Mouse (Mus musculus) midbrain, embryonic 12.5 days (tissue): ENCODE measurements around the gene Acsl1. TPM values are rescaled to one million over a fixed set of nuclear protein-coding genes. Genes with fewer than 3 reads are reported as not detected.

Source experiments
- ATAC-seq: fragments of 200-750 bp; cut with Nextera tagmentation; 2 replicates; pipeline ENCODE4 v1.8.0; 2017; ENCODE audit warnings: low read depth, moderate TSS enrichment, moderate library complexity; ENCODE audit not compliant: low FRiP score
- H3K27ac ChIP-seq: fragments of 300-500 bp; sonication (generic); replicated peaks from 2 replicates; pipeline ENCODE4 v1.5.1; 2016; ENCODE audit warnings: mild to moderate bottlenecking
- H3K27me3 ChIP-seq: fragments of 300-500 bp; sonication (generic); 2 replicates; pipeline ENCODE4 v1.6.1; 2016; ENCODE audit warnings: mild to moderate bottlenecking
- H3K36me3 ChIP-seq: fragments of 300-500 bp; sonication (generic); 2 replicates; pipeline ENCODE4 v1.6.1; 2016
- H3K4me1 ChIP-seq: fragments of 300-500 bp; sonication (generic); 2 replicates; pipeline ENCODE4 v1.6.1; 2016
- H3K4me2 ChIP-seq: fragments of 300-500 bp; sonication (generic); replicated peaks from 2 replicates; pipeline ENCODE4 v1.6.1; 2016; ENCODE audit warnings: mild to moderate bottlenecking, moderate library complexity
- H3K4me3 ChIP-seq: fragments of 300-500 bp; sonication (generic); 2 replicates; pipeline ENCODE4 v1.5.1; 2016; ENCODE audit warnings: mild to moderate bottlenecking
- H3K9ac ChIP-seq: fragments of 300-500 bp; sonication (generic); replicated peaks from 2 replicates; pipeline ENCODE4 v1.6.1; 2016; ENCODE audit warnings: mild to moderate bottlenecking, moderate library complexity
- H3K9me3 ChIP-seq: fragments of 300-500 bp; sonication (generic); 2 replicates; pipeline ENCODE4 v1.6.1; 2016; ENCODE audit warnings: mild to moderate bottlenecking
- WGBS: fragments of 180-500 bp; shearing (Covaris S2); methylation state at CpG from one replicate; pipeline ENCODE4 v1.1.7; 2016; 5-methylcytosine and 5-hydroxymethylcytosine counted together
- polyA plus RNA-seq: library from polyadenylated mRNA; unstranded; fragments of >200 nt; fragmentation: Nextera tagmentation; extraction: Ambion mirVana; gene quantifications from 2 replicates; pipeline ENCODE4 v1.2.1, GENCODE M21; 2016

Acsl1 gene
- polyA plus RNA-seq, 1 experiment from 2014 or later = 7.8 TPM

- no peak overlapping the region for H3K4me2 ChIP-seq
- no peaks in the 10 kb centered on the region for H3K4me1 ChIP-seq
- no peaks in the 10 kb centered on the region for H3K36me3 ChIP-seq
- no peak overlapping the region for H3K9ac ChIP-seq
- no peaks in the 10 kb centered on the region for H3K27me3 ChIP-seq
- no peaks in the 10 kb centered on the region for H3K9me3 ChIP-seq
- no peak overlapping the region for H3K4me3 ChIP-seq
- no peak for ATAC-seq
- WGBS = 94% methylated on average over 6 of the region's 6 CpGs
- no peak overlapping the region for H3K27ac ChIP-seq
Measured at GRCm38 (mm10) chr8:46520667-46521066, 49.8 kb downstream of the Acsl1 start.

DNA sequence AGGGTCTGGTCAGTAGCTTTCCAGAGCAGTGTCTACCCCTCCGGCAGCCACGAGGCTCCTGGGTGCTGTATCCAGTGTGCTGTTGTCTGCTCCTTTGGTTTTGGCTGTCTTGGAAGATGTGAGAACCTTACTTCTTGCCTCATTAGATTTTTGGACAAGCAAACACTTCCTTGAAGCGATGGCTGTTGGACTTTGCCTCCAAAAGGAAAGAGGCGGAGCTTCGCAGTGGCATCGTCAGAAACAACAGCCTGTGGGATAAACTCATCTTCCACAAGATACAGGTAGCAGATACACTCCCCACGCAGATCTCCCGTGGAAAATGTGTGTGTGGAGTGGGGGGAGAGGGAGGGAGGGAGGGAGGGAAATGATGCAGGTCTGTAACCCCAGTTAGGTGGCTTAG, 55.3 kb downstream of the Acsl1 start:
- Histone ChIP-seq H3K4me1 (0 out of 2 replicates have a peak, but pooled peaks cover 6% of the 10 kb centered on the region), H3K27me3 (no peaks in the 10 kb centered on the region), H3K9me3 (no peaks in the 10 kb centered on the region), H3K36me3 (no peaks in the 10 kb centered on the region), H3K4me3 (no peak overlapping the region), H3K9ac (no peak overlapping the region), H3K27ac (no peak overlapping the region), H3K4me2 (no peak overlapping the region)
- 88% methylated on average over 8 of the region's 8 CpGs for WGBS
- ATAC-seq = no peak

DNA sequence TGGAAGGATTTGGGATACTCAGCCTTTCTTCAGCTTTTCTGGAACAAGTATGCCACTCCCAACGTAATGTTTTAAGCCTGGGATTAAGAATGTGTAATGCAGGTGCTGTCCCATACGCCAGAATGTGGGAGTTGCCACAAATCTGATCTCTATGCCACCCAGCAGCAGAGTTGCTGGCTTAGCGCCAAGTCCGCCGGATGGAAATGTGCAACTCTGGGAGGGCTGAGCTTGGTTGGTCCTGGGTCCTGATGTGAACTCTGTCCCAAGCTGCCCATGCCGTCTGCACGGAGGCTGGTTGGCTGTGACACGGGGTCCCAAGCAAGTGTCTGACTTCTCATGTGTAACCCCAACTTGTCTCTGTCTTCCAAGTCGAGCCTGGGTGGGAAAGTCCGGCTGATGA, 56.0 kb downstream of the Acsl1 start:
- Histone ChIP-seq H3K4me2 (no peak overlapping the region), H3K36me3 (no peaks in the 10 kb centered on the region), H3K27me3 (no peaks in the 10 kb centered on the region), H3K4me1 (0 out of 2 replicates have a peak, but pooled peaks cover 6% of the 10 kb centered on the region), H3K9me3 (no peaks in the 10 kb centered on the region), H3K9ac (no peak overlapping the region), H3K27ac (no peak overlapping the region), H3K4me3 (no peak overlapping the region)
- no peak for ATAC-seq
- 79% methylated on average over 10 of the region's 10 CpGs for WGBS

DNA sequence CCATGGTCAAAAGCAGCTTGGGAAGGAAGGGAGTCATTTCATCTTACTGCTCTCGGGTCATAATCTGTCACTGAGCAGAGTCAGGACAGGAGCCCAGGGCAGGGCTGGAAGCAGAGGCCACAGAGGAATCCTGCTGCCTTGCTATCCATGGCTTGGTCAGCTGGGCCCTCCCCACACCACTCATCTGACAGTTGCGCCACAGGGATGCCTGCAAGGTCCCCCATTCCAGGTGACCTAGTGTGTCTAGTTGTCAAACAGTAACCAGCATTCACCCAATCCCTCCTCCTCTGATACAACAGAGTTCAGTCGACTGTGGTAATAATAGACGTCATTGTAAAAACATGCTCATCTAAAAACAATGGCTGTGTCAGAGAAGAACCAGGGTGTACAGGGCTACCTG, 58.7 kb downstream of the Acsl1 start:
- H3K4me3 ChIP-seq = no peak overlapping the region
- H3K9ac ChIP-seq = no peak overlapping the region
- H3K4me1 ChIP-seq = 0 out of 2 replicates have a peak, but pooled peaks cover 6% of the 10 kb centered on the region
- H3K36me3 ChIP-seq = no peaks in the 10 kb centered on the region
- H3K4me2 ChIP-seq = no peak overlapping the region
- no peaks in the 10 kb centered on the region for H3K9me3 ChIP-seq
- 85% methylated on average over 4 of the region's 4 CpGs for WGBS
- no peak for ATAC-seq
- no peak overlapping the region for H3K27ac ChIP-seq
- H3K27me3 ChIP-seq = no peaks in the 10 kb centered on the region

DNA sequence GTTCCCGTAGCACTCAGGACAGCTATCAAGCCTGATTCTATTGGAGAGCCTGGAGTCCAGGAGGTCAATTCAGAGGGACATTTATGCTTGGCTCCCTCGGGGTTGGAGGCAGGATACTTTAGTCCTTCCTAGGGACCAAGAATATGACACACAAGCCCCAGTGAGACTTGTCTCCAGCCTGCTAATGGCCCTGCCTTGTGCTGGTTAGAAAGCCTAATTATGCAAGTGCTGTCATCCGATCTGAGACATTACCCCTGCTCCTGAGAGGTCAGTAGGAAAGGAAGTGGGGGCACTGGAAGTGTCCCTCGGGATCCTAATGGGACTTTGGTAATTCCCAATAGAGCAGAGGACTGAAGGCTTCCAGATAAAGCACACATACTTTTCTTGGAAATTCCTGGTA, 59.7 kb downstream of the Acsl1 start:
- WGBS = 54% methylated on average over 4 of the region's 4 CpGs

GRCm38 (mm10) chr8:46533926-46534325, 63.1 kb downstream of the Acsl1 start:
- Histone ChIP-seq H3K36me3 (no peaks in the 10 kb centered on the region), H3K27ac (no peak overlapping the region), H3K9me3 (no peaks in the 10 kb centered on the region), H3K4me2 (no peak overlapping the region), H3K4me3 (no peak overlapping the region), H3K9ac (no peak overlapping the region), H3K27me3 (no peaks in the 10 kb centered on the region), H3K4me1 (no peaks in the 10 kb centered on the region)
- ATAC-seq = no peak
- 88% methylated on average over 7 of the region's 7 CpGs for WGBS

More for the DNA sequence above, 59.7 kb downstream of the Acsl1 start:
- Histone ChIP-seq H3K36me3 (no peaks in the 10 kb centered on the region), H3K9me3 (no peaks in the 10 kb centered on the region), H3K4me3 (no peak overlapping the region), H3K9ac (no peak overlapping the region), H3K27me3 (no peaks in the 10 kb centered on the region), H3K4me2 (no peak overlapping the region), H3K4me1 (0 out of 2 replicates have a peak, but pooled peaks cover 6% of the 10 kb centered on the region), H3K27ac (no peak overlapping the region)
- ATAC-seq = no peak

DNA sequence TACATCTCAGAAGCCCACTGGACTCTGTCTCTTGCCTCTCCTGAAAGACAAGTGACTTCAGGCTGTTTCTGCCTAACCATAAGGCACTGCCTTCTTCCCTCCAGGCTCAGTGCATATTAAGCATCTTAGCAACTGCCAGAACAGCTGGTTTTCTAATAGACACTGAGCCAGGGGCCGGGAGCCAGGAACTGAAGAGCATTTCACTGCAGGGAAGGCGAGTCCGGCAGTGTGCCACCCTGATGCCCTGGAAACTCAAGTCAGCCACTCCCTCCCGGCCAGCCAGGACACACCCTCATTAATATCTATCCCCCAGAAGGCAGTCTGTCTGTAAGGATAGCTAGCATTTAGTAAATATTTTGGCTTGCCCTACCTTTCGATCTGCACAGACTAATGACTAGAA, 68.9 kb downstream of the Acsl1 start:
- WGBS = 68% methylated on average over 5 of the region's 5 CpGs
- no peak overlapping the region for H3K4me3 ChIP-seq
- no peak overlapping the region for H3K9ac ChIP-seq
- no peaks in the 10 kb centered on the region for H3K36me3 ChIP-seq
- no peaks in the 10 kb centered on the region for H3K27me3 ChIP-seq
- no peak for ATAC-seq
- no peaks in the 10 kb centered on the region for H3K4me1 ChIP-seq
- no peak overlapping the region for H3K27ac ChIP-seq
- H3K4me2 ChIP-seq = no peak overlapping the region
- no peaks in the 10 kb centered on the region for H3K9me3 ChIP-seq

DNA sequence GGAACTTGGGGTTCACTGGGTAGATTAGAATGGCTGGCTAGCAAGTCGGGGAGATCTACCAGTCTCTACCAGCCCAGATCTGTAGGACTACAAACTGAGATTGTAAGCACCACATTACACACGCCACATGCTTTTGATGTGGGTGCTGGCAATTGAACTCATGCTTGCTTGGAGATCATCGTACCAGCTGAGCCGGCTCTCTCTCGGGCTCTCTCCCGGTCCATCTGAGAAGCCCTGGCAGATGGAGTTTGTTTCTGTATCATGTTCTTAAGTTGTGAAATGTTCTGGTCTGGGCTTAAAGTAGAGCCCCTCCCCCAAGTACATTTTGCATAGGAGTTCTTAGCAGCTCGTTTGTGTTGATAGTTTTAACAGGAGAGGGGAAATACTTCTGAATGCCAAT, 72.4 kb downstream of the Acsl1 start:
- Histone ChIP-seq H3K4me3 (no peak overlapping the region), H3K9me3 (no peaks in the 10 kb centered on the region), H3K4me1 (no peaks in the 10 kb centered on the region), H3K4me2 (no peak overlapping the region), H3K36me3 (no peaks in the 10 kb centered on the region), H3K27me3 (no peaks in the 10 kb centered on the region), H3K27ac (no peak overlapping the region), H3K9ac (no peak overlapping the region)
- no peak for ATAC-seq
- 84% methylated on average over 7 of the region's 7 CpGs for WGBS

DNA sequence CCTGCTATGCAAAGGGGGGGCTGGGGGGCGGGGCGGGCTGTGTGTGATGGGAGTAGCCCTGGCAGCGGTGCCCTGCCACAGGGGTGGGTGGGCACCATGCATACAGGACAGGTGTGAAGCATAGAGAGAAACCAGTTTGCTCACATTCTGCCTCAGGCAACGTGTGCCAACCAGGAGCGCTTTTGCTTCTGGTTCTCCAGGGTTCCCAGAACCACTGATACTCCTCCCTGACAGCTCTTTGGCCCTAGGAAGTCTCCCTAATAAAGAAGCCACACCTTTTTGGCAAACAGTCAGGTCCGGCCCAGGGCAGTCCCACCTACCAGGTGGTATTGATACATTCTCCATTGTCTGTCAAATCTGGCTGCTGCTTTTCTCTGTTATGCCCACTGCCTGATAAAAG, 72.8 kb downstream of the Acsl1 start:
- ATAC-seq = no peak
- Histone ChIP-seq H3K4me1 (no peaks in the 10 kb centered on the region), H3K4me3 (no peak overlapping the region), H3K36me3 (no peaks in the 10 kb centered on the region), H3K9me3 (no peaks in the 10 kb centered on the region), H3K27me3 (no peaks in the 10 kb centered on the region), H3K27ac (no peak overlapping the region), H3K4me2 (no peak overlapping the region), H3K9ac (no peak overlapping the region)
- WGBS = 74% methylated on average over 6 of the region's 6 CpGs

DNA sequence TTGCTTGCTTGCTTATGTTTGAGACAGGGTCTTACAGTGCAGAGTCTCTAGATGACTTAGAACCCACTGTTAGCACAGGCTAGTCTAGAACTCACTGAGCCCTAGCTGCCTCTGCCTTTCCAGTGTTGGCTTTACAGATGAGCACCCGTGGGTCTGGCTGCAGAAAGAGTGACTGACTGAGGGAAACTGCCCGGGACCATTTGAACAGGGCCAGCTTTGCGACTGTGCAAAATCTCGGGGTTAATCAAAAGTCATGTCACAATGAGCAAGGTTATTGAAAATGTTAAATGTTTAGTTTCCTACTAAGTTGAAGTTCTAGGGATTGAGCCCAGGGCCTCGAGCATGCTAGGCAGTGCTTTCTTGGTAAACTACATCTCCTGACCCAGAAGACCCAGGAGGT, 75.0 kb downstream of the Acsl1 start:
- Histone ChIP-seq H3K4me3 (no peak overlapping the region), H3K27me3 (no peaks in the 10 kb centered on the region), H3K27ac (no peak overlapping the region), H3K36me3 (no peaks in the 10 kb centered on the region), H3K9ac (no peak overlapping the region), H3K4me1 (no peaks in the 10 kb centered on the region), H3K4me2 (no peak overlapping the region), H3K9me3 (no peaks in the 10 kb centered on the region)
- 81% methylated on average over 5 of the region's 5 CpGs for WGBS
- no peak for ATAC-seq

GRCm38 (mm10) chr8:46546431-46547176, 75.8 kb downstream of the Acsl1 start:
- WGBS = 83% methylated on average over 11 of the region's 11 CpGs
- no peak for ATAC-seq

GRCm38 (mm10) chr8:46547245-46547644, 76.4 kb downstream of the Acsl1 start:
- Histone ChIP-seq H3K27me3 (no peaks in the 10 kb centered on the region), H3K9me3 (no peaks in the 10 kb centered on the region), H3K4me2 (no peak overlapping the region), H3K4me3 (no peak overlapping the region), H3K4me1 (peaks cover 1% of the 10 kb centered on the region), H3K27ac (no peak overlapping the region), H3K9ac (no peak overlapping the region), H3K36me3 (no peaks in the 10 kb centered on the region)
- ATAC-seq = no peak
- 56% methylated on average over 4 of the region's 4 CpGs for WGBS

More at GRCm38 (mm10) chr8:46546431-46547176, 75.8 kb downstream of the Acsl1 start:
- H3K4me2 ChIP-seq = no peak overlapping the region
- H3K4me1 ChIP-seq = no peaks in the 10 kb centered on the region
- H3K27ac ChIP-seq = no peak overlapping the region
- no peaks in the 10 kb centered on the region for H3K36me3 ChIP-seq
- no peak overlapping the region for H3K4me3 ChIP-seq
- H3K9me3 ChIP-seq = no peaks in the 10 kb centered on the region
- no peak overlapping the region for H3K9ac ChIP-seq
- H3K27me3 ChIP-seq = no peaks in the 10 kb centered on the region

- Histone ChIP-seq H3K4me2 (no peak overlapping the region), H3K36me3 (0 out of 2 replicates have a peak, but pooled peaks cover 4% of the 10 kb centered on the region), H3K27me3 (no peaks in the 10 kb centered on the region), H3K4me3 (no peak overlapping the region), H3K9ac (no peak overlapping the region), H3K27ac (no peak overlapping the region), H3K9me3 (no peaks in the 10 kb centered on the region), H3K4me1 (peaks cover 10% of the 10 kb centered on the region)
- no peak for ATAC-seq
- WGBS = 90% methylated on average over 8 of the region's 8 CpGs
Measured at GRCm38 (mm10) chr8:46550058-46550457, 79.2 kb downstream of the Acsl1 start.
